Mouse (Mus musculus): ENCODE data around the gene Asap2. TPM values are rescaled to one million over a fixed set of nuclear protein-coding genes. Genes with fewer than 3 reads are reported as not detected.

The Asap2 gene
- polyA plus RNA-seq, 1 experiment from 2014 or later: 18.7 TPM

DNA sequence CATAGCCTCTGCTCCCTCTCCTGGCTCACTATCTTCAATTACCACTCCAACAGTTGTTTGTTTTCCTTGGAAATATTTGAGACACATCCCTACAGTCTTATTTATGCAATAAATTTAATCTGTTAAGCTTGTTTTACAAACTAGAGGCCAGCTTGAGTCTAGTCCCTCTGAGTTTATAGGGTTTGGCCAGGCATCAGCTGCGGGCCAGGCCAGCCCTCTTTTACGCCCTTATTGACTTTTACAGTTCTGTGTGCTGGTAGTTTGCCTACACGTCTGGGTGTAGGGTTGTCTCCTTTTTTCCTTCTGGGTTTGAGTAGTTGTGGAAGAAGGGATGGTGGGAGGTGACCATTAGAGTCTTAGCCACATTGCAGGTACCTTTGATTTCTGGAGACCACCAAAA, 173.4 kb downstream of the Asap2 start:
- no peak overlapping the region for H3K4me3 ChIP-seq
- no peak for DNase-seq (ENCODE audit: low spot score)
- H3K27ac ChIP-seq: no peak overlapping the region
- peaks cover 20% of the 10 kb centered on the region for H3K36me3 ChIP-seq
- H3K27me3 ChIP-seq (ENCODE audit: low read depth, poor library complexity, severe bottlenecking): no peaks in the 10 kb centered on the region
- peaks cover 62% of the 10 kb centered on the region for H3K4me1 ChIP-seq
- no peaks in the 10 kb centered on the region for H3K9me3 ChIP-seq (replicated peaks)
- 46% methylated on average over 3 of the region's 3 CpGs for WGBS

GRCm38 (mm10) chr12:21164251-21164650, 174.0 kb downstream of the Asap2 start:
- Histone ChIP-seq H3K4me1 (peaks cover 62% of the 10 kb centered on the region), H3K9me3 (replicated peaks) (no peaks in the 10 kb centered on the region), H3K4me3 (no peak overlapping the region), H3K27me3 (ENCODE audit: low read depth, poor library complexity, severe bottlenecking) (no peaks in the 10 kb centered on the region), H3K36me3 (peaks cover 25% of the 10 kb centered on the region), H3K27ac (no peak overlapping the region)
- 38% methylated on average over 8 of the region's 8 CpGs for WGBS
- DNase-seq (ENCODE audit: low spot score): no peak

- peaks cover 53% of the 10 kb centered on the region for H3K4me1 ChIP-seq
- no peaks in the 10 kb centered on the region for H3K9me3 ChIP-seq (replicated peaks)
- H3K36me3 ChIP-seq: peaks cover 34% of the 10 kb centered on the region
- H3K27me3 ChIP-seq (ENCODE audit: low read depth, poor library complexity, severe bottlenecking): no peaks in the 10 kb centered on the region
- WGBS: 81% methylated on average over 3 of the region's 3 CpGs
- DNase-seq (ENCODE audit: low spot score): no peak
- H3K27ac ChIP-seq: no peak overlapping the region
- no peak overlapping the region for H3K4me3 ChIP-seq
Measured at GRCm38 (mm10) chr12:21165157-21165556, 174.9 kb downstream of the Asap2 start.

DNA sequence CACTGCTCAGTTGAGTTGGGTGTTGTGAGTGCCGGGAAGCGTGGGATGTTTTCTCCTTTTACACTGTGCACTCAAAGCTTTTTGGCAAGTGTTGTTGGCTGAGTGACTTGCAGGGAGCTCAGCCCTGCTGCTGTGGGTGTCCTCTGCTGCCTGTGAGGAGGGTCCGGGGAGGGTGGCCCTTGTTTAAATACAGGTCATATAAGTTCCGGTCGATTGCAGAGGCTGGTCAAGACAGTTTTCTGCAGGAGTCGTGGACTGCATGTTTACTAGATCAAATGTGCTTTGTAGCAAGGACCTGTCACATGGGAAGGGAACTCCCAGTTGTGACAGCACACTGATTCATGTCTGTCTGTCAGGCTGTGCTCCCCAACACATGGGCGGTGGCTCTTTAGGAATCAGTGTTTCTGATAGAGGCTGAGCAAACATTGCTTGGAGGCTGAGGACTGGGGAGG, 175.7 kb downstream of the Asap2 start:
- Histone ChIP-seq H3K27ac (no peak overlapping the region), H3K9me3 (replicated peaks) (no peaks in the 10 kb centered on the region), H3K4me1 (peaks cover 51% of the 10 kb centered on the region), H3K4me3 (no peak overlapping the region), H3K36me3 (peaks cover 42% of the 10 kb centered on the region), H3K27me3 (ENCODE audit: low read depth, poor library complexity, severe bottlenecking) (no peaks in the 10 kb centered on the region)
- no peak for DNase-seq (ENCODE audit: low spot score)
- 60% methylated on average over 7 of the region's 7 CpGs for WGBS

DNA sequence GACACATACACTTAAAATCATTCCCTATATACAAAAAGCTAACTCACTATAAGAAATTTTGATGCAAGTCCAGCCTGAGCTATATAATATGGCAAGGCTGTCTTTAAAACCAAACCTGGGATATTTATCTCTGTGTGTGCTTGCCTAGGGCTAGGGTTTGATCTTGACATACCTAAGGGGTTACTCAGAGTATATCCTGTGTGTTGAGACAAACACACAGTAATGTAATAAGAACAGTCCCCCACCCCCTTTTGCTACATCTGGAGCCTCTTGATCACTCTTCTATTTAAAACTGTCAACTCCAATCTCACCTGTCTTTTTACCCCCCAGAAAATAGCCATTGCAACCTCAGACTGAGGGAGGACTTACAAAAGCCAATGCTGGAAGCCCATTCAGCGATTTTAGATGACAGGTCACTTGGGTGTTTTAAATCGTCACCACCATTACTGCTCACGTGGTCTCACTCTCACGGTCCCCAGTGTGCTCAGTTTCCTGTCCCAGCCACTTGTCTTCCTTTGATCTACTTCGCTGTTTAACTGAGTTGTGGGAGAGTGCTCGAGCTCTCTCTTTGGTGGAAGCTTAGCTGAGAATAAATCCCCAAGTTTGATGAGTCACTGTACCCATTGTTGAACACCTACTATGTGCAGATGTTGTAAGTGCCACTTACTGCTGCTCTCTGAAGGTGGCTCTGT, 176.8 kb downstream of the Asap2 start:
- WGBS: 21% methylated on average over 6 of the region's 6 CpGs
- DNase-seq (ENCODE audit: low spot score): no peak
- Histone ChIP-seq H3K9me3 (replicated peaks) (no peaks in the 10 kb centered on the region), H3K4me3 (no peak overlapping the region), H3K36me3 (peaks cover 47% of the 10 kb centered on the region), H3K4me1 (peaks cover 51% of the 10 kb centered on the region), H3K27me3 (ENCODE audit: low read depth, poor library complexity, severe bottlenecking) (no peaks in the 10 kb centered on the region), H3K27ac (no peak overlapping the region)

DNA sequence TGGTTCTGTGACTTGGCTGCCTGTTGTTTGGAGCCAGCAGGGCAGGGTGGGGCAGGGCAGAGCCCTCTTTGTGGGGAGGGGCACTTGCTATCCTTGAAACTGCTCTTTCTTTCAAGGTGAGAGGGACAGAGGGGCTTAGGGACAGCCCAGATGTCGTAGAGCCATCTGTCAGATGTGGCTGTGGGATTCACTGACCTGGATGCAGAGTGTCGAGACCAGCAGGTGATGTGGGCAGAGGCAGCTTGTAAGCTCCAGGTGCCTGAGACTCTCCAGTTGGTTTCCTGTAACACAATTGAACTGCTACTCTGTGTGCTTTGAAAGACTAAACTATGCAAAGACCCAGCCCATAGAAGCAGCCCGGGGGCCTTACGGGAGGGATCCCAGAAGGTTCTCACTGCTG, 177.5 kb downstream of the Asap2 start:
- WGBS: 80% methylated on average over 4 of the region's 4 CpGs

GRCm38 (mm10) chr12:21168149-21168548, 177.9 kb downstream of the Asap2 start:
- no peaks in the 10 kb centered on the region for H3K27me3 ChIP-seq (ENCODE audit: low read depth, poor library complexity, severe bottlenecking)
- peaks cover 47% of the 10 kb centered on the region for H3K4me1 ChIP-seq
- H3K36me3 ChIP-seq: peaks cover 52% of the 10 kb centered on the region
- DNase-seq (ENCODE audit: low spot score): no peak
- WGBS: 91% methylated on average over 6 of the region's 6 CpGs
- H3K9me3 ChIP-seq (replicated peaks): no peaks in the 10 kb centered on the region
- no peak overlapping the region for H3K27ac ChIP-seq
- no peak overlapping the region for H3K4me3 ChIP-seq

More for the DNA sequence above, 177.5 kb downstream of the Asap2 start:
- Histone ChIP-seq H3K4me1 (peaks cover 51% of the 10 kb centered on the region), H3K27ac (no peak overlapping the region), H3K27me3 (ENCODE audit: low read depth, poor library complexity, severe bottlenecking) (no peaks in the 10 kb centered on the region), H3K4me3 (no peak overlapping the region), H3K36me3 (peaks cover 48% of the 10 kb centered on the region), H3K9me3 (replicated peaks) (no peaks in the 10 kb centered on the region)
- DNase-seq (ENCODE audit: low spot score): no peak

DNA sequence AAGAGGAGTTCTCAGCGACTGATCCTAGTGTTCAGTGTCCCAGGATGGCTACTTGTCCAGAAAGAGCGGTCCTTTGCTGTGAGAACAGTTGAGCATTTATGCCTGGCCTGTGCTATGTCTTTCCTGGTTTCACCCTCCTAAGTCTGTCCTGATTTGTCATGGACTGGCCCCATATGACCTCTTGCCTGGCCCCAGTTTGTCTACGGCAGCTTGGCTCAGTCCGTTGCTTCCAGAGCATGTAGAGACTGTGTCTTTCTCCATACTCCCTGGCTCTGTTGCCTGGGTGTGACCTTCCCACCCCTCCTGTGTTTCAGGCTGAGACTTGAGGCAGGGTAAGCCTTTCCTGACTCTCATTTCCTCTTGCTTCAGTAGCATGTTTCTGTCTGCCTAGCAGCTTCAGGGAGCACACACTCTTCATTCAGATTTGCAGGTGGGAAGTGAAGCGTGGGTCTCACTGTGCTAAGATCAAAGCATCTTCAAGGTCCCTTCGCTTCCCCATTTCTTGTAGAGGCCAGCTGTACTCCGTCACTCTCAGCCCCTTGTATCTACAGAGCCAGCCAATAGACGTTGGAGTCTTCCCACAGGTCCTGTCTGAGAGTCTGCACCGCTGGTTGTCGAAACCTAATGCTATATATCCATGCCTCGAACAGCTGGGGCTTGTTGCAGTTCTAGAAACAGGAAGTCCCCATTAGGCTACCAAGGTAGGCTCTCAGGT, 181.7 kb downstream of the Asap2 start:
- Histone ChIP-seq H3K4me1 (peaks cover 10% of the 10 kb centered on the region), H3K27me3 (ENCODE audit: low read depth, poor library complexity, severe bottlenecking) (no peaks in the 10 kb centered on the region), H3K27ac (no peak overlapping the region), H3K4me3 (no peak overlapping the region), H3K36me3 (peaks cover 55% of the 10 kb centered on the region), H3K9me3 (replicated peaks) (no peaks in the 10 kb centered on the region)
- WGBS: 83% methylated on average over 11 of the region's 11 CpGs
- DNase-seq (ENCODE audit: low spot score): no peak

GRCm38 (mm10) chr12:21173847-21174412, 183.7 kb downstream of the Asap2 start:
- no peak overlapping the region for H3K4me3 ChIP-seq
- H3K27me3 ChIP-seq (ENCODE audit: low read depth, poor library complexity, severe bottlenecking): no peaks in the 10 kb centered on the region
- H3K4me1 ChIP-seq: no peaks in the 10 kb centered on the region
- 87% methylated on average over 7 of the region's 7 CpGs for WGBS
- peaks cover 56% of the 10 kb centered on the region for H3K36me3 ChIP-seq
- no peak overlapping the region for H3K27ac ChIP-seq
- no peaks in the 10 kb centered on the region for H3K9me3 ChIP-seq (replicated peaks)
- DNase-seq (ENCODE audit: low spot score): no peak

GRCm38 (mm10) chr12:21176399-21176798, 186.1 kb downstream of the Asap2 start:
- H3K36me3 ChIP-seq: peaks cover 46% of the 10 kb centered on the region
- H3K27me3 ChIP-seq (ENCODE audit: low read depth, poor library complexity, severe bottlenecking): no peaks in the 10 kb centered on the region
- no peaks in the 10 kb centered on the region for H3K4me1 ChIP-seq
- no peak overlapping the region for H3K4me3 ChIP-seq
- no peak overlapping the region for H3K27ac ChIP-seq
- H3K9me3 ChIP-seq (replicated peaks): no peaks in the 10 kb centered on the region
- 88% methylated on average over 5 of the region's 5 CpGs for WGBS
- DNase-seq (ENCODE audit: low spot score): no peak

DNA sequence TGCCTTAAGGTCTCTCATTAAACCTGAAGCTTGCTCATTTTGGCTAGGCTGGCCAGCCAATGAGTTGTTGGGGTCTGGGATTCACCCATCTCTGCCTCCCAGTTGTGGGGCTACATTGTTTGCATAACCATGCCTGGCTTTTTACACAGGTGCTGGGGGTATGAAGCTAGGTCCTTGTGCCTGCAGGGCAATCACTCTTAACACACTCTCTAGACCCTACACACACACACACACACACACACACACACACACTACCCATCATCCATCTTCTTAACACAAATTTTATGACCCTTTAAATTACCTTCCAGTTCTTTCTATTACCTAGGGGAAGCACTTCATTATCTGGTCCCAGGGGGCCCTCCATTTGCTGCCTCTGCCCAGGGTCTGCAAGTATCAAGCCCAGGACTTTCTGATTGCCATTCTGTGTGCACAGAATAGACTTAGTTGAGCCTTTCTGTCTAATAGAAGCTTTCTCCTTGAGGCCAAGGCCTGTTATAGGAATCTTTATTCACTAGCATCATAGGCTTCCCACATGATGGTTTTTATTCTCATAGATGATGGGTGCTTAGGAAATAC, 187.0 kb downstream of the Asap2 start:
- Histone ChIP-seq H3K4me1 (no peaks in the 10 kb centered on the region), H3K27ac (no peak overlapping the region), H3K36me3 (peaks cover 38% of the 10 kb centered on the region), H3K27me3 (ENCODE audit: low read depth, poor library complexity, severe bottlenecking) (no peaks in the 10 kb centered on the region), H3K4me3 (no peak overlapping the region), H3K9me3 (replicated peaks) (no peaks in the 10 kb centered on the region)
- DNase-seq (ENCODE audit: low spot score): no peak

DNA sequence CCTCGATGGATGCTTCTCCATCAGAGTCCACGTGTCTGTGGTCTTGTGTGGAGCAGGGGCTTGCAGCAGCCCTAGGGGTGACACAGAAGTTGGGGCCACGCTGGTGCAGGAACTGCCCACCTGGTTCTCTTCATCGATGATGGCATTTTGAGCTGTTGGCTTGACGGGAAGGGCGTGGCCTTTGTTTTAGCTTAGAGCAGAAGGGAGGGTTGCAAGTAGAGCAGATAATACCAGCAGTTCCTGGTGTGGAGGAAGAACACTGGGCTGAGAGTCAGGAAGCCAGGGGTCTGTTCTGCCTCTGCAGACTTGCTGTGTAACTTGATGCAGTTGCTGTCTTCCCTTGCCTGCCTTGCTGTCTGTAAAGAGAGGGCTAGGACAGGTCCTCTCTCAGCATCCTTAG, 189.8 kb downstream of the Asap2 start:
- H3K27ac ChIP-seq: no peak overlapping the region
- no peaks in the 10 kb centered on the region for H3K4me1 ChIP-seq
- no peak for DNase-seq (ENCODE audit: low spot score)
- H3K4me3 ChIP-seq: no peak overlapping the region
- H3K9me3 ChIP-seq (replicated peaks): no peaks in the 10 kb centered on the region
- peaks cover 31% of the 10 kb centered on the region for H3K36me3 ChIP-seq
- 90% methylated on average over 6 of the region's 6 CpGs for WGBS
- H3K27me3 ChIP-seq (ENCODE audit: low read depth, poor library complexity, severe bottlenecking): no peaks in the 10 kb centered on the region

DNA sequence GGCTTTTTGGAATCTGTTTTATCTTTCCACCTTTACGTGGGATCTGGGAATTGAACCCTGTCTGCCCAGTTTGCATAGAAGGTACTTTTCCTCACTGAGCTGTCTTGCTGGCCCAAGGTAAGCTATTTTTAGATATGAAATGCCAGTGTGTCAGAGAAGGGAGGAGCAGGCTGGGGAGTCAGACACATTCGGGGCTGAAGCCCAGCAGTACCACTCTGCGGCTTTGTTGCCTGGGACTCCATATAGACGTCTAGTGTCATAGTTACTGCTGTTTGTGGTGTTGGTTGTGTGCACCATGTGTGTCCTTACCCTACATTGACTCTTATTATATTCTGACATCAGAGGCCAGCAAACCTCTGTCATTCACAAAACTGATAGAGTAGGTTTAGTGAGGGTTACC, 192.5 kb downstream of the Asap2 start:
- 91% methylated on average over 4 of the region's 4 CpGs for WGBS
- no peaks in the 10 kb centered on the region for H3K4me1 ChIP-seq
- no peak overlapping the region for H3K4me3 ChIP-seq
- no peak overlapping the region for H3K27ac ChIP-seq
- no peaks in the 10 kb centered on the region for H3K9me3 ChIP-seq (replicated peaks)
- no peak for DNase-seq (ENCODE audit: low spot score)
- peaks cover 45% of the 10 kb centered on the region for H3K36me3 ChIP-seq
- no peaks in the 10 kb centered on the region for H3K27me3 ChIP-seq (ENCODE audit: low read depth, poor library complexity, severe bottlenecking)
